Mouse (Mus musculus): ENCODE data around the gene Tmem41a. TPM values are rescaled to one million over a fixed set of nuclear protein-coding genes. Genes with fewer than 3 reads are reported as not detected.

Tmem41a gene
- 12.0 TPM for polyA plus RNA-seq (2017; shearing (Covaris generic))

GRCm38 (mm10) chr16:21946761-21947715 is at the start of gene Tmem41a:
Gene Tmem41a, minus strand, starts transcription at chr16:21947552.

GRCm38 (mm10) chr16:21995304-21995703 is 48.0 kb upstream of the Tmem41a start, which contains the start of gene Liph:
Gene Liph, minus strand, starts transcription at chr16:21995663.

Other genes starting within 250 kb of the Tmem41a start
- gene Ehhadh, start 159.7 kb downstream of the Tmem41a start, polyA plus RNA-seq (2017; shearing (Covaris generic)): 9.6 TPM
- gene Map3k13, start 153.2 kb downstream of the Tmem41a start, polyA plus RNA-seq (2017; shearing (Covaris generic)): 0.45 TPM
- gene Liph, start 48.1 kb upstream of the Tmem41a start, polyA plus RNA-seq (2017; shearing (Covaris generic)): 0.79 TPM
- 12.0 TPM for gene Senp2, start 61.9 kb upstream of the Tmem41a start, polyA plus RNA-seq (2017; shearing (Covaris generic))
- 0.93 TPM for gene Igf2bp2, start 215.7 kb upstream of the Tmem41a start, polyA plus RNA-seq (2017; shearing (Covaris generic))

All from activated CD4-positive, CD25-positive, alpha-beta regulatory T cell, adult 9 weeks (primary cell).